Mouse (Mus musculus) erythroblast, embryonic 14.5 days (primary cell): Measurements from ENCODE around the gene Itih2.

ENCODE experiments used
- GATA1 ChIP-seq: IDR thresholded peaks from 2 replicates; pipeline ENCODE4 v1.6.1; 2012; ENCODE audit warnings: low read length, inconsistent platforms, mixed read lengths
- TAL1 ChIP-seq: IDR thresholded peaks from 3 replicates; pipeline ENCODE4 v1.6.1; 2012; ENCODE audit warnings: low read length, inconsistent platforms, mixed read lengths

DNA sequence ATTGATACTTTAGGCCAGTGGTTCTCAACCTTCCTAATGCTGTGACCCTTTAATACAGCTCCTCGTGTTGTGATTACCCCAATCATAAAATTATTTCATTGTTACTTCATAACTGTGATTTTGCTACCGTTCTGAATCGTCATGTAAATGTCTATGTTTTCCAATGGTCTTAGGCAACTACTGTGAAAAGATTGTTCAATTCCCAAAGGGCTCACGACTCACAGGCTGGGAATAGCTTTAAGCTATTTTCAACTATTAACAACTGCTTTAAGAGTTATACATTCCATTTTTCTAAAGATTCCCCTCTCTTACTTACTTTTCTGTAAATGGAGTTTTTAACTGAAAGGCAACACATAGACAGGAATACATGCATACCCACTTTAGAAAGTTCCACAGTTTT, 30.8 kb upstream of the Itih2 start:
- no peak for TF ChIP-seq GATA1
- TF ChIP-seq TAL1 = no peak
